Mouse (Mus musculus): ENCODE measurements at regions not wholly inside any gene's neighbourhood (a gene's known extent, or its start where the extent isn't known, plus 50 kb on each side); places are given as distances from the start of the nearest gene placed in this dataset.

DNA sequence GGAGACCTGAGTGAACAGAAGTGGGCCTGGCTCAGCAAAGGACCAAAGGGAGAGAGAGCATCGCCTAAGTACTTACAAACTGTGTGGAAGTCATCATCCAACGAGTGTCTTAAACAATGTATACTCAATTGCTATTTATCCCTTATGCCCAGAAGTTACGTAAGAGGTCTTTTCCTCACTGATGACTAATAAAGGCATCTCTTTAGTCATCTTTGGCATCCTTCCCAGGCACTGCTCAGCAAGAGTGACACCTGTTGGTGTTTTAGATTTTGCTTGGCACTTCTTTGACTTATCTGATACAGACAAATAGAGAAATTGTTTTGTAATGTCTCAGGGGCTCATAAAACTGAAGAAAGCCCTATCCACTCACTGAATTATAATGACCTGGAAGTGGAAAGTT, 59.4 kb upstream of the Cenpw start:
- no peak for DNase-seq

DNA sequence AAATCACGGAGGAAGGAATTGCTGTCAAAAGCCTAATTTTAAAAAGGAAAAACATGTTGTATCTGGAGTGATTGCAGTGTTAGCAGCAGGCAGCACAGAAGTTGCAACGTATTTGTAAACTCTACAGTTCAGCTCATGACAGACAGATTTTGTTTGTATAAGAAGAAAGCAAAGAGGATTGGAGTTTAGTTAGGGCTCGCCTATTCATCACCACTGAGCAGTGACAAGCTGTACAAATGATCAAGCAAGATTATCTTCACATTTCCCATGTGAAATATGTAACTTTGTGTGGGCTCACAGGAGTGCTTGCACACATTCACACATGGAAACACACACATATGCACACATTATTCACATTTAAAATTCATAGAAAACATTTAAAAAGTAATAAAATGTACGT, 57.5 kb upstream of the Cenpw start:
- DNase-seq, result no peak

Data from kidney, postnatal 4 days (tissue).